Mouse (Mus musculus) c-Kit-positive CD71-positive TER-119-positive erythroid progenitor cells, embryonic 14.5 days (primary cell): ENCODE data around the gene Csn1s1.

Experiments used
- DNase-seq: peaks from one replicate; pipeline ENCODE4 v3.0.0-alpha.2; 2013; ENCODE audit warnings: low spot score

Gene Csn1s1

DNA sequence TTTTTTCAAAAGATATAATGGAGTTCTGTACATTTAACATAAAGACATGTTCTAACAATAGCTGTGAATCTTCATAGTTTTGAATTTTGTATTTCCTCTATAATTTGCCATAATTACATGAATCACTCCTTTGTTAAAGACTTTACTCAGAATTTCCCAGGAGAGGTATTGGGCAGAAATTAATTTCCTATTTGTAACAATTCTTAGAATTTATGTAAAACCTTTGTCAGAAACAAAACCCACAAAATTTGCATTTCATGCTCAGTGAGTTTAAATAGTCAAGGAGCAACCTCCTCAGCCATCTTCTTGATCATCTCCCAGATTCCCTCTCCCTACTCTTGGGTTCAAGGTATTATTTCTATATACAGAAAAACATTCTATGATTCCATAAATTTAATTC is at the start of gene Csn1s1:
Gene Csn1s1, plus strand, starts transcription at position 301 of the 400 bp plus-strand sequence.
- no peak for DNase-seq

DNA sequence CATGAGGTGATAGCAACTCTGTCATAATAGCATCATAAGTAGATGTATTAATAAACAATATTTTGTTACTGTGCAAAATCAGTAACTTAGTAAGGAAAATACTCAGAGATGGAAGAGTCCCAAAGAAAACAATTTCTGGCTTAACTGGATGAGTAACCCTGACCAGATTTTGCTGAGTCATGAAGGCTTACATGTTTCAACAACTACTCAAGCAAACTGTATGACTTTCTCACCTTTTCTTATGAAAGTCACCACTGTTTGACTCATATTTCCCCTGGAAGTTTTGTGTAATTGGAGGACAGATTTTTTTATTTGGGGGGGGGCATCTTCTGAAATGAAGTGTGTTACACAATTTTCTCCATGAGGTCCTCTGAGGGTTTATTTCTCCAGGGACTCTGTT is 43.3 kb upstream of the Csn1s1 start:
- DNase-seq: no peak

DNA sequence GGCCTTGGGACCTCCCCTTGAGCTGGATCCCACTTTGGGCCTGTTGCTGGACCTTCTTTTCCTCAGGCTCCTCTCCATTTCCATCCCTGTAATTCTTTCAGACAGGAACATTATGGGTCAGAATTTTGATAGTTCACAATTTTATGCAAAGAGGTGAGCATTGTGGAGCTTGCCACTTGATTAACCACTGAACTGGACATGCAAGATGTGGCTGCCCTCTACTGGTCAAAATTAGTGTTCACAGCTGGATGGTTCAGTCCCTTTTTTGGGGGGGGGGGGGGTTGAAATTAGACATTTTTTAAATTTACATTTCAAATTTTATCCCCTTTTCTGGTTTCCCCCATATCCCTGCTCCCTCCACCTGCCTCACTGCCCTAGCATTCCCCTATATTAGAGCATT is 23.2 kb upstream of the Csn1s1 start:
- DNase-seq: no peak

DNA sequence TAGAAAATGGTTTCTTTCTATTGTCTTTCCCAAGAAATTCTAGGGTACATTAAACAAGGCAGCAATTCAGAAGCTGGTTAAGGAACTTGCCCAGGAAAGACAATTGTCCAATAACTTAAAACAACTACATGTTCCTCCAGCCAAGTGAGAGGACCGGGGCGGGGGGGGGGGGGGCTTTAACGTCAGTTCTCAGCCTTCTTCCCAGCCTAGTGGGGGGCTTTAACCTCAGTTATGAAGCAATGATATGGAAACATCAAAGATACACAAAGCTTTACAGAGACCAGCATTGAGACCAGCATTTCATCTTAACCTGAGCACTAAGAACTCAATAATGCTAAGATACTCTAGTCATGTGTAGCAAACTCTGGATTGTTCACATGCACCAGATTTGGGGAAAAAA is 33.5 kb downstream of the Csn1s1 start, which contains the start of gene Csn2:
Gene Csn2, minus strand, starts transcription at position 101 of the 400 bp plus-strand sequence.
- DNase-seq: no peak

GRCm38 (mm10) chr5:87705891-87706290 is 39.9 kb downstream of the Csn1s1 start:
- no peak for DNase-seq
